Mouse (Mus musculus) spleen, adult 2 months (tissue): ENCODE measurements around the gene Pik3c2b. TPM values are rescaled to one million over a fixed set of nuclear protein-coding genes. Genes with fewer than 3 reads are reported as not detected.

Source experiments
- DNase-seq, 2 experiments: peaks; one replicate each; pipeline versions ENCODE4 v3.0.0 to v3.0.0-alpha.2; 2012 to 2021; ENCODE audit warnings: low spot score in 2 of 2, low read depth in 1 of 2
- H3K27ac ChIP-seq: fragments of 200-500 bp; 2 replicates; pipeline ENCODE4 v1.5.1; 2012; ENCODE audit warnings: low read length, inconsistent platforms; ENCODE audit not compliant: insufficient read depth
- H3K27me3 ChIP-seq: fragments of 200-500 bp; 2 replicates; pipeline ENCODE4 v1.6.1; 2012; ENCODE audit warnings: mild to moderate bottlenecking, moderate library complexity, low read length, inconsistent platforms; ENCODE audit not compliant: control insufficient read depth, insufficient read depth
- H3K36me3 ChIP-seq: fragments of 200-500 bp; 2 replicates; pipeline ENCODE4 v1.6.1; 2012; ENCODE audit warnings: mild to moderate bottlenecking, low read length, inconsistent platforms; ENCODE audit not compliant: control insufficient read depth, insufficient read depth
- H3K4me1 ChIP-seq: fragments of 200-500 bp; 2 replicates; pipeline ENCODE4 v1.6.1; 2011; ENCODE audit warnings: inconsistent platforms; ENCODE audit not compliant: control insufficient read depth, insufficient read depth, insufficient read length
- H3K4me3 ChIP-seq: fragments of 200-500 bp; 2 replicates; pipeline ENCODE4 v1.5.1; 2011; ENCODE audit warnings: mild to moderate bottlenecking, inconsistent platforms; ENCODE audit not compliant: insufficient read depth, insufficient read length; ENCODE audit errors: extremely low read depth
- CTCF ChIP-seq: fragments of 200-500 bp; IDR thresholded peaks from 2 replicates; pipeline ENCODE4 v1.5.1; 2011; ENCODE audit warnings: mild to moderate bottlenecking, inconsistent platforms; ENCODE audit not compliant: insufficient read depth, insufficient read length, insufficient replicate concordance; ENCODE audit errors: extremely low read depth
- POLR2A ChIP-seq: fragments of 200-500 bp; IDR thresholded peaks from 2 replicates; pipeline ENCODE4 v1.6.1; 2011; ENCODE audit warnings: low read depth, low read length, inconsistent platforms
- WGBS: fragments of 180-500 bp; shearing (Covaris S2); methylation state at CpG from one replicate; pipeline ENCODE4 v1.1.7; 2018; 5-methylcytosine and 5-hydroxymethylcytosine counted together
- polyA plus RNA-seq: library from polyadenylated mRNA; depleted of rRNA; stranded (reverse); fragments of >200 nt; gene quantifications from 2 replicates; pipeline ENCODE4 v1.2.3, GENCODE M21; 2012

Gene Pik3c2b
- polyA plus RNA-seq, 1 experiment = 22.2 TPM

DNA sequence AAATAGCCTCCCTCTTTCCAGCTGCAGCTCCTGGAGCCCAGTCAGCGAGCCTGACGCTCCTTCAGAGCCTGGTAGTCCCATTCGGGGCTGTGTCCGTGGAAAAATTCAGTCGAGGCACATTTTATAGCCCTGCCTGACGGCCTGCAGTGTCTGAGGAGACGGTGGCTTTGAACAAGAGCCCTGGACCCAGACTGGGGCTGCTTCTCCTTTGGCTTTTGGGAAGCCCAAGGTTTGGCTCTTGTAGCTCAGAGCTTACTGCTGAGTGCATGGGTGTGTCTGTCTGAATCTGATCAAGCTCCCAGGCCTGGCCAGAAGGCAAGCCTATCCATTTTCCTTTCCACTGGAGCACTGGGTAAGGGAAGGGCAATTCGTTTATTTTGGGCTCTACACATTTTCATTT is 2.1 kb downstream of the Pik3c2b start:
- Histone ChIP-seq H3K4me3 (no peak overlapping the region), H3K36me3 (no peaks in the 10 kb centered on the region), H3K4me1 (peaks cover 14% of the 10 kb centered on the region; the same call in 1 of the 2 replicates), H3K27me3 (peaks cover 2% of the 10 kb centered on the region; the same call in 1 of the 2 replicates), H3K27ac (no peak overlapping the region)
- TF ChIP-seq CTCF (no peak), POLR2A (no peak)
- no peak for DNase-seq
- 80% methylated on average over 8 of the region's 8 CpGs for WGBS

DNA sequence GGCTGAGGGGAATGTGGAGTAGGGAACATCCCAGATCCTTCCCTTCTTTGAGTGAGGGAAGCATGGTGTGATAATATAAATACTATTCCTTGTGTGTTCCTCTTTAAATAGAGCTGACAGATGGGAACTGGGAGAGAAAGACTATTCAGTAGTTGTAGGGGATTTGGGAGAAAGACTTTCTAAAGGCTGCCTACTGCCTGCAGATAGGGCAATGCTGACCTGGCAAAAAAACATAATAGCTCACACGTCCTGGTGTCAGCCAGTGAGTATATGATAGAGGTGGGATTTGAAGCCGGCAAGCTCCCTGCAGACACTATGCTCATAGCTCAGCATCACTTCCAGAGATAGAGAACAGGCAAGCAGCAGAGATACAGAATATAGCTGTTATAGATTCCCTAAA is 3.2 kb downstream of the Pik3c2b start:
- H3K27ac ChIP-seq = no peak overlapping the region
- H3K4me1 ChIP-seq = peaks cover 17% of the 10 kb centered on the region; the same call in 1 of the 2 replicates

GRCm38 (mm10) chr1:133050001-133050431 is 4.5 kb downstream of the Pik3c2b start:
- H3K27me3 ChIP-seq = peaks cover 2% of the 10 kb centered on the region; the same call in 1 of the 2 replicates
- WGBS = 72% methylated on average over 11 of the region's 11 CpGs
- H3K4me1 ChIP-seq = peaks cover 22% of the 10 kb centered on the region; the same call in 1 of the 2 replicates
- no peak for TF ChIP-seq POLR2A
- no peak for TF ChIP-seq CTCF
- no peak overlapping the region for H3K4me3 ChIP-seq
- H3K36me3 ChIP-seq = no peaks in the 10 kb centered on the region
- H3K27ac ChIP-seq = no peak overlapping the region
- no peak for DNase-seq

More for the DNA sequence above, 3.2 kb downstream of the Pik3c2b start:
- H3K36me3 ChIP-seq = no peaks in the 10 kb centered on the region
- H3K27me3 ChIP-seq = peaks cover 2% of the 10 kb centered on the region; the same call in 1 of the 2 replicates
- H3K4me3 ChIP-seq = no peak overlapping the region
- WGBS = 89% methylated on average over 2 of the region's 2 CpGs
- TF ChIP-seq POLR2A (no peak), CTCF (no peak)
- no peak for DNase-seq

DNA sequence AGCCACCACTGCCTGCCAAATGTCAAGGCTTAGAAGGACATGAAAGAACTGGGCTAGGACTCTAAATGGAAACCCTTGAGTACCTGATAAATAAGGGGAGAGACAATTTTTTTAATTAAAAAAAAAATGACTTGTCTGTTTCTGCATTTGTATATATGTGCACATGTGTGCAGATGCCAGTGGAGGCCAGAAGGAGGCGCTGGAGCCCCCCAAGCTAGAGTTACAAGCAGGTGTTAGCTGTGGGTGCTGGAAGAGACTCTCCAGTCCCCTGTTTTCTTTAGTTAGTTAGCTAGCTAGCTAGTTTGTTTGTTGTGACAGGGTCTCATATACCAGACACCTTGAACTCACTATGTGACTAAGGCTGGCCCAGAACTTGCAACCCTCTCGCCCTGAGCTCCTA is 6.4 kb downstream of the Pik3c2b start:
- Histone ChIP-seq H3K36me3 (no peaks in the 10 kb centered on the region), H3K27ac (peak overlapping the region; percentile 40; the same call in 1 of the 2 replicates), H3K4me3 (no peak overlapping the region), H3K4me1 (peaks cover 30% of the 10 kb centered on the region; the same call in 1 of the 2 replicates), H3K27me3 (no peaks in the 10 kb centered on the region)
- WGBS = 92% methylated on average over 2 of the region's 2 CpGs
- TF ChIP-seq POLR2A (no peak), CTCF (no peak)
- DNase-seq = no peak

DNA sequence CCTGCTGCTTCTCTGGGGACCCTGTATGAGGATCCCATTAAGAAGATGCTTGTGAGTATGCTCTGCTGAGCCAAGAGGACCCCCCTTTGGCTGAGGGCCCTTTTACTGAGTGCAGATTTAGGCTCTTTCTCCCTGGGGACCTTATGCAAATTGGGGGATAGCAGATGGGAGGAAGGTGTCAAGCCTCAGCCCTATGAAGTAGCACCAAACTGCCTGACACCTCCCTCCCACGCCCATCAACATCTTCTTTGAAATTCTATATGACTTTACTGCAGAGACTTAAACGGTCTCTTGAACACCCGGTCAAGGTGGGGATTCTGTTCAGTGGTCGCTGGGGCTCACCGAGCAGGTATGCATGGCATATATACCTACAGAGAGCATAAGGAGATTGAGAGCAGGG is 7.6 kb downstream of the Pik3c2b start:
- WGBS = 34% methylated on average over 5 of the region's 5 CpGs
- Histone ChIP-seq H3K36me3 (no peaks in the 10 kb centered on the region), H3K27ac (peak overlapping the region; percentile 71), H3K4me3 (peak overlapping the region; percentile 57), H3K4me1 (peaks cover 37% of the 10 kb centered on the region; the same call in 1 of the 2 replicates), H3K27me3 (no peaks in the 10 kb centered on the region)
- no peak for TF ChIP-seq CTCF
- no peak for TF ChIP-seq POLR2A
- peak; percentile 71 to 75 for DNase-seq

- TF ChIP-seq POLR2A (no peak), CTCF (no peak)
- 76% methylated on average over 8 of the region's 8 CpGs for WGBS
- H3K27me3 ChIP-seq = no peaks in the 10 kb centered on the region
- H3K4me3 ChIP-seq = peak overlapping the region; percentile 6; the same call in 1 of the 2 replicates
- peaks cover 37% of the 10 kb centered on the region; the same call in 1 of the 2 replicates for H3K4me1 ChIP-seq
- no peak for DNase-seq
- H3K36me3 ChIP-seq = no peaks in the 10 kb centered on the region
- peak overlapping the region; percentile 71; the same call in 1 of the 2 replicates for H3K27ac ChIP-seq
Measured at GRCm38 (mm10) chr1:133054326-133054725, 8.9 kb downstream of the Pik3c2b start.

- Histone ChIP-seq H3K4me3 (no peak overlapping the region), H3K36me3 (0 out of 2 replicates have a peak, but pooled peaks cover 1% of the 10 kb centered on the region), H3K27ac (no peak overlapping the region), H3K4me1 (peaks cover 28% of the 10 kb centered on the region; the same call in 1 of the 2 replicates), H3K27me3 (no peaks in the 10 kb centered on the region)
- TF ChIP-seq CTCF (no peak), POLR2A (no peak)
- no peak for DNase-seq
- 42% methylated on average over 7 of the region's 7 CpGs for WGBS
Measured at GRCm38 (mm10) chr1:133057345-133058034, 12.0 kb downstream of the Pik3c2b start.
